Mouse (Mus musculus) myocyte (in vitro differentiated cells): ENCODE data around the gene Kyat1.

Source experiments
- CEBPB ChIP-seq: IDR thresholded peaks from 2 replicates; pipeline ENCODE4 v1.6.1; 2011; ENCODE audit warnings: mild to moderate bottlenecking, moderate library complexity; ENCODE audit not compliant: poor library complexity, insufficient read depth, severe bottlenecking
- E2F4 ChIP-seq: IDR thresholded peaks from one replicate; pipeline ENCODE4 v1.6.1; 2011; ENCODE audit warnings: mild to moderate bottlenecking, control low read depth, moderate library complexity; ENCODE audit not compliant: insufficient read depth
- MAX ChIP-seq: IDR thresholded peaks from one replicate; pipeline ENCODE4 v1.6.1; 2011; ENCODE audit warnings: low read depth, mild to moderate bottlenecking, control low read depth
- MYOD1 ChIP-seq, 3 experiments: IDR thresholded peaks; one replicate each; pipeline ENCODE4 v1.6.1; 2011; ENCODE audit warnings: control low read depth in 2 of 3, low read depth in 2 of 3, mild to moderate bottlenecking in 2 of 3, moderate library complexity in 1 of 3; ENCODE audit not compliant: insufficient read length in 2 of 3, control insufficient read depth in 1 of 3
- MYOG ChIP-seq, 3 experiments: IDR thresholded peaks; one replicate each; pipeline ENCODE4 v1.6.1; 2011; ENCODE audit warnings: control low read depth in 2 of 3, low read depth in 2 of 3, mild to moderate bottlenecking in 2 of 3; ENCODE audit not compliant: insufficient read length in 2 of 3, control insufficient read depth in 1 of 3, insufficient read depth in 1 of 3
- POLR2A ChIP-seq: IDR thresholded peaks from one replicate; pipeline ENCODE4 v1.6.1; 2011; ENCODE audit warnings: low read depth, mild to moderate bottlenecking, control low read depth, moderate library complexity; ENCODE audit not compliant: insufficient read length
- POLR2AphosphoS2 ChIP-seq: IDR thresholded peaks from one replicate; pipeline ENCODE4 v1.6.1; 2011; ENCODE audit warnings: low read depth, control low read depth; ENCODE audit not compliant: insufficient read length
- REST ChIP-seq: IDR thresholded peaks from one replicate; pipeline ENCODE4 v1.6.1; 2011; ENCODE audit warnings: mild to moderate bottlenecking, control low read depth, moderate library complexity; ENCODE audit not compliant: insufficient read depth, insufficient read length
- SRF ChIP-seq: IDR thresholded peaks from one replicate; pipeline ENCODE4 v1.6.1; 2011; ENCODE audit warnings: low read depth; ENCODE audit not compliant: control insufficient read depth, insufficient read length
- TCF12 ChIP-seq: IDR thresholded peaks from one replicate; pipeline ENCODE4 v1.6.1; 2011; ENCODE audit warnings: mild to moderate bottlenecking, control low read depth; ENCODE audit not compliant: poor library complexity, insufficient read depth, severe bottlenecking
- TCF3 ChIP-seq: IDR thresholded peaks from one replicate; pipeline ENCODE4 v1.6.1; 2011; ENCODE audit warnings: low read depth, control low read depth; ENCODE audit not compliant: insufficient read length
- USF1 ChIP-seq: IDR thresholded peaks from one replicate; pipeline ENCODE4 v1.6.1; 2011; ENCODE audit warnings: low read depth, mild to moderate bottlenecking, control low read depth, moderate library complexity

DNA sequence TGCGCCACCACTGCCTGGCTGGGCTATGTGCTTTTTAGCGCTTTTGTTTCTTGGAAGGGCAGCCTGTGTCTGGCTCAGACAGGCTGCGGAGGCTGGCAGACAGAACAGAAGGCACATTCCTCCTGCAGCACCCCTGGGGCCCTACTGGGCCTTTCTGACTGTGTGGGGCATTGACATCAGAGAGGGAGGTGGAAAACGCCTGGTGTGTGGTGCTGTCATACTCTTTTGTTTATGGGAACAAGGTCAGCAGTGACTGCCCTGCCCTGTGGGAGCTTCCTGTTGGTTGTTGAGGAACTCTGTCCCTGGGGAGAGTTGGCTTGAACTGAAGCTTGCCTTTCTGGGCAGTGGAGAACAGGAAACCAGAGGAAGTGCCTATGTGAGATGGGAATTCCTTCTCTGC is 36.9 kb upstream of the Kyat1 start:
- TF ChIP-seq POLR2A (no peak), USF1 (no peak), E2F4 (no peak), SRF (no peak), MAX (no peak), TCF12 (no peak), POLR2AphosphoS2 (no peak), CEBPB (no peak), MYOD1 (IDR thresholded peaks at IDR 0.05; ENCODE audit: control insufficient read depth in 1 of 3, insufficient read length in 2 of 3, low read depth in 2 of 3) (no peak), MYOG (IDR thresholded peaks at IDR 0.05; ENCODE audit: control insufficient read depth in 1 of 3, insufficient read depth in 1 of 3, insufficient read length in 2 of 3, low read depth in 2 of 3) (no peak), REST (no peak), TCF3 (no peak)
